Mouse (Mus musculus): ENCODE results near the gene Snrnp70. TPM values are rescaled to one million over a fixed set of nuclear protein-coding genes. Genes with fewer than 3 reads are reported as not detected.
A peak's percentile ranks its signal among the peaks of the same experiment; 100 is the strongest.
"Not testable (repeated sequence)": the region's sequence is repeated elsewhere in the genome, so short reads cannot be mapped to it uniquely, and the experiment has no call there.

Gene Snrnp70
- polyA plus RNA-seq, 1 experiment from 2014 or later: 215 TPM

GRCm38 (mm10) chr7:45403532-45404261 is 8.2 kb upstream of the Snrnp70 start:
- WGBS: 47% methylated on average over 6 of the region's 6 CpGs
- ATAC-seq: no peak

GRCm38 (mm10) chr7:45401521-45402085 is 6.1 kb upstream of the Snrnp70 start:
- peaks cover 22% of the 10 kb centered on the region for H3K27me3 ChIP-seq (replicated peaks; ENCODE audit: control insufficient read depth, insufficient read depth, low read length)
- no peak overlapping the region for H3K4me3 ChIP-seq (replicated peaks; ENCODE audit: low read length)
- no peaks in the 10 kb centered on the region for H3K9me3 ChIP-seq (ENCODE audit: control insufficient read depth, low read length)
- H3K9ac ChIP-seq (replicated peaks; ENCODE audit: low read depth, low read length): no peak overlapping the region
- no peaks in the 10 kb centered on the region for H3K36me3 ChIP-seq (ENCODE audit: control insufficient read depth, insufficient read depth)
- no peak overlapping the region for H3K4me2 ChIP-seq (ENCODE audit: low read length)
- no peak overlapping the region for H3K27ac ChIP-seq (ENCODE audit: low read length)
- H3K4me1 ChIP-seq (replicated peaks; ENCODE audit: control insufficient read depth, insufficient read depth, low read length): peaks cover 5% of the 10 kb centered on the region; the same call in 1 of the 2 replicates
- 71% methylated on average over 10 of the region's 10 CpGs for WGBS
- no peak for ATAC-seq

More at GRCm38 (mm10) chr7:45403532-45404261, 8.2 kb upstream of the Snrnp70 start:
- Histone ChIP-seq H3K27me3 (replicated peaks; ENCODE audit: control insufficient read depth, insufficient read depth, low read length) (peaks cover 43% of the 10 kb centered on the region), H3K4me3 (replicated peaks; ENCODE audit: low read length) (no peak overlapping the region), H3K9me3 (ENCODE audit: control insufficient read depth, low read length) (no peaks in the 10 kb centered on the region; the same call in 1 of the 2 replicates), H3K36me3 (ENCODE audit: control insufficient read depth, insufficient read depth) (no peaks in the 10 kb centered on the region), H3K4me1 (replicated peaks; ENCODE audit: control insufficient read depth, insufficient read depth, low read length) (peaks cover 7% of the 10 kb centered on the region; the same call in 1 of the 2 replicates), H3K9ac (replicated peaks; ENCODE audit: low read depth, low read length) (no peak overlapping the region), H3K4me2 (ENCODE audit: low read length) (no peak overlapping the region), H3K27ac (ENCODE audit: low read length) (no peak overlapping the region)

GRCm38 (mm10) chr7:45396787-45397186 is 1.2 kb upstream of the Snrnp70 start:
- Histone ChIP-seq H3K27ac (ENCODE audit: low read length) (no peak overlapping the region), H3K4me3 (replicated peaks; ENCODE audit: low read length) (no peak overlapping the region), H3K4me1 (replicated peaks; ENCODE audit: control insufficient read depth, insufficient read depth, low read length) (peaks cover 19% of the 10 kb centered on the region), H3K27me3 (replicated peaks; ENCODE audit: control insufficient read depth, insufficient read depth, low read length) (peaks cover 2% of the 10 kb centered on the region; the same call in 1 of the 2 replicates), H3K4me2 (ENCODE audit: low read length) (no peak overlapping the region), H3K9ac (replicated peaks; ENCODE audit: low read depth, low read length) (no peak overlapping the region), H3K9me3 (ENCODE audit: control insufficient read depth, low read length) (no peaks in the 10 kb centered on the region), H3K36me3 (ENCODE audit: control insufficient read depth, insufficient read depth) (peaks cover 3% of the 10 kb centered on the region; the same call in 1 of the 2 replicates)
- no peak for ATAC-seq
- WGBS: 75% methylated on average over 2 of the region's 2 CpGs

GRCm38 (mm10) chr7:45396337-45396775 is 814 bp upstream of the Snrnp70 start:
- not testable (repeated sequence) for H3K9ac ChIP-seq (replicated peaks; ENCODE audit: low read depth, low read length)

GRCm38 (mm10) chr7:45395129-45395541 is 407 bp downstream of the Snrnp70 start:
- peaks cover 19% of the 10 kb centered on the region for H3K4me1 ChIP-seq (replicated peaks; ENCODE audit: control insufficient read depth, insufficient read depth, low read length)
- no peaks in the 10 kb centered on the region for H3K27me3 ChIP-seq (replicated peaks; ENCODE audit: control insufficient read depth, insufficient read depth, low read length)
- H3K4me2 ChIP-seq (ENCODE audit: low read length): peak overlapping the region; percentile 94
- peak overlapping the region; percentile 74 for H3K9ac ChIP-seq (replicated peaks; ENCODE audit: low read depth, low read length)
- 0% methylated on average over 19 of the region's 20 CpGs for WGBS
- H3K4me3 ChIP-seq (replicated peaks; ENCODE audit: low read length): peak overlapping the region; percentile 66
- H3K27ac ChIP-seq (ENCODE audit: low read length): peak overlapping the region; percentile 95
- no peaks in the 10 kb centered on the region for H3K9me3 ChIP-seq (ENCODE audit: control insufficient read depth, low read length)
- peaks cover 16% of the 10 kb centered on the region for H3K36me3 ChIP-seq (ENCODE audit: control insufficient read depth, insufficient read depth)
- peak; percentile 79 for ATAC-seq

More at GRCm38 (mm10) chr7:45396337-45396775, 814 bp upstream of the Snrnp70 start:
- WGBS: 5% methylated on average over 3 of the region's 3 CpGs
- H3K4me3 ChIP-seq (replicated peaks; ENCODE audit: low read length): peak overlapping the region; percentile 66
- not testable (repeated sequence) for H3K36me3 ChIP-seq (ENCODE audit: control insufficient read depth, insufficient read depth); H3K27me3 ChIP-seq (replicated peaks; ENCODE audit: control insufficient read depth, insufficient read depth, low read length); H3K9me3 ChIP-seq (ENCODE audit: control insufficient read depth, low read length)
- H3K27ac ChIP-seq (ENCODE audit: low read length): peak overlapping the region; percentile 89
- H3K4me2 ChIP-seq (ENCODE audit: low read length): peak overlapping the region; percentile 69
- ATAC-seq: peak; percentile 14
- H3K4me1 ChIP-seq (replicated peaks; ENCODE audit: control insufficient read depth, insufficient read depth, low read length): peaks cover 19% of the 10 kb centered on the region

- Histone ChIP-seq H3K36me3 (ENCODE audit: control insufficient read depth, insufficient read depth) (peaks cover 70% of the 10 kb centered on the region), H3K27me3 (replicated peaks; ENCODE audit: control insufficient read depth, insufficient read depth, low read length) (no peaks in the 10 kb centered on the region), H3K4me2 (ENCODE audit: low read length) (no peak overlapping the region), H3K9me3 (ENCODE audit: control insufficient read depth, low read length) (no peaks in the 10 kb centered on the region), H3K9ac (replicated peaks; ENCODE audit: low read depth, low read length) (no peak overlapping the region), H3K4me3 (replicated peaks; ENCODE audit: low read length) (no peak overlapping the region), H3K27ac (ENCODE audit: low read length) (no peak overlapping the region), H3K4me1 (replicated peaks; ENCODE audit: control insufficient read depth, insufficient read depth, low read length) (no peaks in the 10 kb centered on the region)
- ATAC-seq: no peak
- WGBS: 89% methylated on average over 3 of the region's 3 CpGs
These were observed 9.5 kb downstream of the Snrnp70 start for GRCm38 (mm10) chr7:45386077-45386476.

- H3K36me3 ChIP-seq (ENCODE audit: control insufficient read depth, insufficient read depth): peaks cover 51% of the 10 kb centered on the region
- H3K4me3 ChIP-seq (replicated peaks; ENCODE audit: low read length): no peak overlapping the region
- no peaks in the 10 kb centered on the region for H3K4me1 ChIP-seq (replicated peaks; ENCODE audit: control insufficient read depth, insufficient read depth, low read length)
- ATAC-seq: peak; percentile 41; the same call in 1 of the 2 replicates
- no peak overlapping the region for H3K27ac ChIP-seq (ENCODE audit: low read length)
- no peaks in the 10 kb centered on the region for H3K27me3 ChIP-seq (replicated peaks; ENCODE audit: control insufficient read depth, insufficient read depth, low read length)
- WGBS: 71% methylated on average over 1 of the region's 1 CpGs
- no peak overlapping the region for H3K9ac ChIP-seq (replicated peaks; ENCODE audit: low read depth, low read length)
- H3K9me3 ChIP-seq (ENCODE audit: control insufficient read depth, low read length): no peaks in the 10 kb centered on the region
- no peak overlapping the region for H3K4me2 ChIP-seq (ENCODE audit: low read length)
These were observed 19.5 kb downstream of the Snrnp70 start for GRCm38 (mm10) chr7:45376057-45376456.

GRCm38 (mm10) chr7:45374620-45375019 is 20.9 kb downstream of the Snrnp70 start:
- 93% methylated on average over 8 of the region's 8 CpGs for WGBS

GRCm38 (mm10) chr7:45372371-45372770 is 23.2 kb downstream of the Snrnp70 start:
- H3K36me3 ChIP-seq (ENCODE audit: control insufficient read depth, insufficient read depth): peaks cover 29% of the 10 kb centered on the region; the same call in 1 of the 2 replicates
- peaks cover 23% of the 10 kb centered on the region for H3K4me1 ChIP-seq (replicated peaks; ENCODE audit: control insufficient read depth, insufficient read depth, low read length)
- ATAC-seq: no peak
- H3K27me3 ChIP-seq (replicated peaks; ENCODE audit: control insufficient read depth, insufficient read depth, low read length): peaks cover 5% of the 10 kb centered on the region
- H3K9me3 ChIP-seq (ENCODE audit: control insufficient read depth, low read length): no peaks in the 10 kb centered on the region
- H3K27ac ChIP-seq (ENCODE audit: low read length): no peak overlapping the region
- 81% methylated on average over 5 of the region's 5 CpGs for WGBS
- H3K4me2 ChIP-seq (ENCODE audit: low read length): no peak overlapping the region
- H3K9ac ChIP-seq (replicated peaks; ENCODE audit: low read depth, low read length): no peak overlapping the region
- no peak overlapping the region for H3K4me3 ChIP-seq (replicated peaks; ENCODE audit: low read length)

More at GRCm38 (mm10) chr7:45374620-45375019, 20.9 kb downstream of the Snrnp70 start:
- no peak overlapping the region for H3K27ac ChIP-seq (ENCODE audit: low read length)
- no peak overlapping the region for H3K4me2 ChIP-seq (ENCODE audit: low read length)
- H3K27me3 ChIP-seq (replicated peaks; ENCODE audit: control insufficient read depth, insufficient read depth, low read length): no peaks in the 10 kb centered on the region
- no peak for ATAC-seq
- H3K9ac ChIP-seq (replicated peaks; ENCODE audit: low read depth, low read length): no peak overlapping the region
- H3K4me3 ChIP-seq (replicated peaks; ENCODE audit: low read length): no peak overlapping the region
- H3K9me3 ChIP-seq (ENCODE audit: control insufficient read depth, low read length): no peaks in the 10 kb centered on the region
- H3K4me1 ChIP-seq (replicated peaks; ENCODE audit: control insufficient read depth, insufficient read depth, low read length): peaks cover 12% of the 10 kb centered on the region
- H3K36me3 ChIP-seq (ENCODE audit: control insufficient read depth, insufficient read depth): peaks cover 40% of the 10 kb centered on the region

Measured in forebrain, embryonic 16.5 days (tissue).